Mouse (Mus musculus) Patski (cell line): Measurements from ENCODE around the gene Parp11. TPM values are rescaled to one million over a fixed set of nuclear protein-coding genes. Genes with fewer than 3 reads are reported as not detected.

Experiments
- ATAC-seq: fragments of 100-300 bp; one replicate; pipeline ENCODE4 v1.8.0; 2021
- CTCF ChIA-PET: fragments of 350-600 bp; sonication (Branson Sonifier 250); formaldehyde crosslinking; loops from one replicate; lab custom pipeline; 2022; ENCODE audit warnings: inconsistent platforms; lab: Charles Lee
- POLR2A ChIA-PET: fragments of 350-600 bp; sonication (Branson Sonifier 250); formaldehyde crosslinking; loops from one replicate; lab custom pipeline; 2022; ENCODE audit warnings: antibody characterized with exemption, inconsistent platforms; lab: Charles Lee
- DNase-seq: peaks from one replicate; pipeline ENCODE4 v3.0.0-alpha.2; 2011; ENCODE audit warnings: low read depth, low spot score
- H3K27me3 ChIP-seq: fragments of 371-371 bp; one replicate; pipeline ENCODE4 v1.5.1; 2021
- CTCF ChIP-seq: fragments of 100-300 bp; IDR thresholded peaks from one replicate; pipeline ENCODE4 v1.5.1; 2021
- in situ Hi-C: fragments of 300-500 bp; cut with MboI; formaldehyde crosslinking; loops from 3 replicates; pipeline ENCODE4 v1.11.1; 2018; ENCODE audit warnings: low pct_unique_long_range_greater_than_20kb, mixed read lengths
- polyA plus RNA-seq: library from polyadenylated mRNA; unstranded; gene quantifications from one replicate; pipeline ENCODE4 v1.2.3, GENCODE M21; 2021

Parp11 gene
- polyA plus RNA-seq, 1 experiment from 2014 or later = 17.2 TPM

DNA sequence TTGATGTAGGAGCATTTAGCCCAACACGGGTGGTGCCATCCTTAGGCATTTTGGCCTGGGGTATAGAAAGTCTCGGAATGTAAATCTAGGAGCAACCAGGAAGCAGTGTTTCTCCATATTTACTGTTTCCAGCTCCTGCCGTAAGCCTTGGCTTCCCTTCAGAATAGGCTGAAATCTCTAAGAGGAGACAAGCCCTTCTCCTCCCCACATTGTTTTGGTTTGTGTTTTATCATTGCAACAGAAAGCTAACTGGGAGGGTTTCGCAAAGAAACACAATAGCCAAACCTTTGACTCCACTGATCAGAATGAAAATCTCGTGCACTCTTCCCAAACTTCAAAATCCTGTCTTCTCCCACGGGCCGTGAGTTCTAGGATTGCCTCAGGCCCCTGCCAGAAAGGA is 15.9 kb upstream of the Parp11 start:
- CTCF ChIA-PET = no interaction called here

DNA sequence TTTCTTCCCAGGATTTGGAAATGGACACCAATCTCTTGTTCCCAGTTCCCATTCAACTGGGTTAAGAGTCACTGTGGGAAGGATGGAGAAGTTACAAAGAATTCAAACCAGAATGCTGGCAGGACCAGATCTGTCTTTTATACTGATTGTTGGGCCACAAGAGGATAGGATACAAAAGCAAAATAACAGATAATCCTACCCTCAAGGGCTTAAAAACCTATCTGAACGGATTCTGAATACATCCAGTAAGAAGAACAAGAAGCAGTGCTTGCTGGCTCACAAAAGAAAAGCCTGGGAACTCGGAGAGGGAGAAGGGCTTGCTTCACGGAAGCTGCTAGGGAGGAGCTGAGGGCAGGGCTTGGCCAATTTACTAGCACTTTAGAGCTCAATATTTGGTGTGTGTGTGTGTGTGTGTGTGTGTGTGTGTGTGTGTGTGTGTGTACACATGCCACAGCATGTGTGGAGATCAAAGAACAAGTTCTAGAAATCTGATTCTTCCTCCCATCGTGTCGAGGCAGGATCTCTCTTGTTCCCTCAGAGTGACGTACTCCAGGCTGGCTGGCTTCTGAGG is 15.4 kb upstream of the Parp11 start:
- in situ Hi-C loops = no loop called here

More for the DNA sequence above, 15.9 kb upstream of the Parp11 start:
- no peak for ATAC-seq
- POLR2A ChIA-PET = no interaction called here
- in situ Hi-C loops = no loop called here
- H3K27me3 ChIP-seq = no peaks in the 10 kb centered on the region
- TF ChIP-seq CTCF = no peak
- no peak for DNase-seq

DNA sequence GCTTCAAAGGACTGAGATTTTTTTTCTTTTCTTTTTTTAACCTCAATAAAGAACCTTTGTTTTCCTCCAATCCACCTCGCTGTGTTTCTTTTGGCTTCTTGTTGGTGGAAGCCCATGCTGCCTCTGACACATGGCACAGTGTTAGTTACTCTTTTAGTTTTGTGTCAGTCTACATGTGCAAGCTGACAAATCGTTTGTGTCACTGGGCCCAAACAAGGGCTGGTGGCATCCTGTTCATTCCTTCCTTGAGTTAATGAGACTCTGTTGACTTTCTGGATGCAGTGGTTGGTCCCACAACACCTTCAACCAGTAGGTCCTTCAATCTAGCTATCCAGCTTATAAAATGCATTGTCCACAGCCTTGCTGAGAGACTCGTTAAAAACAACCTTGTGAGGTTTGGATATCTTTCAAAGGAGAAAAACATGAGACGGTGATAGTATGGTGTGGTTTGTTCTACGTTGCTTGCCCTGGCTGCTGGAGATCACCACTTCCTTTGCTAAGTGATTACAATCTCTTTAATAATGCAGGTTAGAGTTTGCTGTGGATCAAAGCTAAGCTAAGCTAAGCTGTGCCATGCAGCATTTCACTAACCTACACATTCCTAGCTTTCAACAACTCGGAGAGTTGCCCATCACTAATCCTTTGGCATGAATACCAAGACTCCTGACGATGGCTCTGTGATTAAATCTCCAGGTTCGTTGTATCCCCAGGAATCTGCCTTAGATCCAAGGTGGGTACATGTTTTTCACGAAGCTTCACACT is 12.6 kb upstream of the Parp11 start:
- DNase-seq = no peak
- CTCF ChIA-PET = interaction anchor here (0.7 to 2.4 kb wide), 2 partner anchors 12 to 96 kb away, joined by 3 to 8 read pairs; partner anchors contain the start of gene Parp11
- TF ChIP-seq CTCF = no peak
- in situ Hi-C loops = no loop called here
- no peaks in the 10 kb centered on the region for H3K27me3 ChIP-seq
- POLR2A ChIA-PET = no interaction called here
- ATAC-seq = no peak

More for the DNA sequence above, 15.4 kb upstream of the Parp11 start:
- CTCF ChIA-PET = no interaction called here
- no peaks in the 10 kb centered on the region for H3K27me3 ChIP-seq
- POLR2A ChIA-PET = no interaction called here
- DNase-seq = no peak
- no peak for ATAC-seq
- TF ChIP-seq CTCF = no peak

DNA sequence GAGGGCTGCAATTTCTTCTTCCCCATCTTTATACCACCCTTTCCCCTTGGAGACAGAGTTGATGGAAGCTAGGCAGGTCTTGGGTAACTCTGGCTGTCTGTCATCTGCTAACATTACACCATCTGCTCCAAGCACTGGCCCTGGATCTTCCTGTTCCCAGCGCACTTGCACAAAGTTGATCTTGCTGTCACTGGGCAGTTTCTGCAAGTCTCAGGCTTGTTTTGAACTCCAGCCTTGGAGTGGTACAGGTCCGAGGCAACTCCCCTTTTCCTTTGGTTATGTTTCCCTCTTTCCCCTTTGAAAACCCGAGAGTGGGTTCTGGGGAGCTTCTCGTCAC is 12.0 kb upstream of the Parp11 start:
- in situ Hi-C loops = no loop called here
- DNase-seq (no peak), ATAC-seq (no peak)
- TF ChIP-seq CTCF = no peak
- CTCF ChIA-PET = interaction anchor here (0.7 to 2.4 kb wide), 2 partner anchors 11 to 96 kb away, joined by 3 to 8 read pairs; partner anchors contain the start of gene Parp11
- no peaks in the 10 kb centered on the region for H3K27me3 ChIP-seq
- POLR2A ChIA-PET = no interaction called here

DNA sequence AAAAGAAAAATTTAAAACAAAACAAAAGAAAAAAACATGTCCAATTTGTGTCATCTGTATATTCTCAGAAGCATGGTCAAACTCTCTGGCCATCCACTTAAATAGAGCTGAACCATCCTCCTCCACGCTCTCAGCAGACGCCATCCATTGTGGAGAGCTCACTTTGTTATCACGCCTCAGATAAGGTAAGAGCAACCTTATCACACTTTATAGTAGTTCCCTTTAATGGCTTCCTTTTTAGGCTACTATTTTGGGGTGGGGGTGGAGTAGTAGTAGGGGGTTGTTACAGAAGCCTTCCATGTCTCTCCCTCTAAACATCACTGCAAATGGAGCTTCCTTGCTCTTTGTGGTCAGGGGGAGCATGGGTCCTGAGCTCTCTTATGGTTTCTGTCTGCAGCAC is 7.6 kb upstream of the Parp11 start:
- ATAC-seq (no peak), DNase-seq (no peak)
- CTCF ChIA-PET = interaction anchor here (0.7 to 1.4 kb wide), 4 partner anchors 12 to 79 kb away, joined by 3 to 4 read pairs (median 3); no protein-coding TSS in a partner anchor
- no peaks in the 10 kb centered on the region for H3K27me3 ChIP-seq
- no peak for TF ChIP-seq CTCF
- POLR2A ChIA-PET = no interaction called here
- in situ Hi-C loops = no loop called here

DNA sequence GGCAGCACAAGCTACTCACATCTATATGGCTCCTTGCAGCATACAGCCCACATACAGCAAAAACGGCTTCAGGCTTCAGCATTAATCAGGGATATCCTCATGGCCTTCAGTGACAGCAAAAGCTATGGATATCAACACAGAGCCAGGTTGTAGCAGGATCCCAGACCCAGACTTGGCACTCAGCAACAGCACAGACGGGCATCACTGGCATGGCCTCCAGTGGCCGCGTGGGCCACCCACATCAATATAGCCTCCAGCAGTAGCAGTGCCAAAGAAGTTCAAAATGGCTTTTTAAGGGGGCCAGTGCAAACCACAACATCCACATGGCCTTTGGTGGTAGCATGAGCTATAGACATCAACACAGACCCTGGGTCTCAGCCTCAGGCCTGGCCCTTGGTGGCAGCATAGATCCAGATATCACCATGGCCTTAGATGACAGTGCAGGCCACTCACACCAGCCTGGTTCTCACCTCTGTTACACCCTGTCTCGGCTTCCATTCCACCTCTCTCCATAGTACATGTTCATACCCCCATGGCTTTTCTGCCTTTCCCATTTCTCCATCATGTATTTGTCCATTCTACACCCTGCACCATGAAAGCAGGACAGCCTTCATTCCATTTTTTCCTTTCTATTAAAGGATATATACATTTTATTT is 7.0 kb upstream of the Parp11 start:
- no peak for TF ChIP-seq CTCF
- in situ Hi-C loops = no loop called here
- ATAC-seq (no peak), DNase-seq (no peak)
- ChIA-PET POLR2A (interaction anchor here (0.8 kb wide), 1 partner anchor 204 kb away, joined by 3 read pairs; no protein-coding TSS in a partner anchor), CTCF (interaction anchor here (0.7 kb wide), 2 partner anchors 12 to 80 kb away, joined by 3 read pairs; no protein-coding TSS in a partner anchor)
- H3K27me3 ChIP-seq = no peaks in the 10 kb centered on the region

DNA sequence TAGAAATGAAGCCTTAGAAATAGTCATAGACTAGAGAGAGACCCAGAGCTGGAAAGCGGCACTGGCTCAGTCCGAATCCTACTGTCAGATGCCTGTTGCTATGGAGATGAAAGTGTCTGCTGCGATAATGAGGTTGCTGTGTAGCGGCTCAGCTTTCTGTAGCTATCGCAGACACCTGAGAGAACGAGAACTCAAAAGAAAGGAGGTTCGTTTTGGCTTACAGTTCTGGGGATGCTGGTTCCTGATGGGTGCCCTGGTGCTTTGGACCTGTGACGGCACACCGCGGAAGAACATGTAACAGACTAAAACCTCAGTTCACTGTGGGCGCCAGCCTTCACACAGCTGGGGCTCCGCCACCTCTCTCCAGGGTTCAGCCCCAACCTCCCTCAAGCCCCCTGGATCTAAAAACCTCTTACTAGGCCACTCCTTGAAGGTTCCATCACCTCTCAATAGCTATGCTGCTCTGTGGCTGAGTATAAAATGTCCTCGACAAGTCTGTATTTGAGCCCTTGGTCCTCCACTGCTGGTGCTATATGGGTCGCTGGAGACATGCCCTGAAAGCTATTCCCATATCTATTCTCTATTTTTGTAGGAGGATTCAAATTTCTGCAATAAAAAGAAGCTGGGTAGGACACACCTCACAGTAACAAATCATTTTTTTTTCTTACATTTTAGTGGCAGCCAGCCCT is 6.1 kb upstream of the Parp11 start:
- in situ Hi-C loops = no loop called here
- ChIA-PET CTCF (no interaction called here), POLR2A (no interaction called here)
- no peak for TF ChIP-seq CTCF
- no peak for ATAC-seq
- no peak for DNase-seq
- H3K27me3 ChIP-seq = no peaks in the 10 kb centered on the region

DNA sequence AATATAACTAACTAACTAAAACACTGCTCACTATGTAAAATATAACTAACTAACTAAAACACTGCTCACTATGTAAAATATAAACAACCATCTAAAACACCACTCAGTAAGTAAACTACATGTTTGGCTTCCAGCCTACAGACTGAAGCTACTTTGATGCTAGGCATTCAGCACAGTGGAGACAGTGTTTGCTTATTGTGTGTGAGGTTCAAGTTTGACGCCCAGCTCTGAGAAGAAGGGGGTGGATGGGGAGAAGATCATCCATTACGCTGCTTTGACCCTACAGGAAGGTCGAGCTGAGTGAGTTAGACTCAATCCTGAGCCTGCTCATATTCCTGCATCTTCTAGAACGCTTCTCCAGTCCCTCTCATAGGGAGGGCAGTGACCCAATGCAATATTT is 4.1 kb upstream of the Parp11 start:
- ATAC-seq (no peak), DNase-seq (no peak)
- TF ChIP-seq CTCF = no peak
- H3K27me3 ChIP-seq = no peaks in the 10 kb centered on the region
- ChIA-PET CTCF (no interaction called here), POLR2A (no interaction called here)
- in situ Hi-C loops = no loop called here

DNA sequence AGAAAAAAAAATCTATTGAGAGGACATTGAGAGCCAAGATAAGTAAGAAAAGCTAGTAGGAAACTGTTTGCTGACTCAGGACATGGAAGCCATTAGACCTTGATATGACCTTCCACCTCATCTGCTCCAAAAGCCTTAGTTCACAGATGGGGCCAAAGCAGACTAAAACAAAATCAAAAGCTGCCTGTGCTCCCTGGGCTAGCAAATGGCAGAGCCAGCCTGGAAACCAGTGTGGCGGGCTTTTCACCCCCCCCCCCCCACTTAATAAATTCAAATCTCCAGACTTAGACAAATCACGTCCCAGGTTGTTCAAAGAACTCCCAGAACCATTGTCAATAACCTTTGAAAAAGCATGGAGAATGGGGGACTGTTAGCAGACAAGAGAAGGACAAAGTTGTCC is 2.7 kb upstream of the Parp11 start:
- H3K27me3 ChIP-seq = no peaks in the 10 kb centered on the region
- in situ Hi-C loops = no loop called here
- TF ChIP-seq CTCF = no peak
- ATAC-seq = no peak
- no peak for DNase-seq
- ChIA-PET POLR2A (no interaction called here), CTCF (interaction anchor here (3.6 kb wide), 1 partner anchor 301 kb away, joined by 13 read pairs; no protein-coding TSS in a partner anchor)

DNA sequence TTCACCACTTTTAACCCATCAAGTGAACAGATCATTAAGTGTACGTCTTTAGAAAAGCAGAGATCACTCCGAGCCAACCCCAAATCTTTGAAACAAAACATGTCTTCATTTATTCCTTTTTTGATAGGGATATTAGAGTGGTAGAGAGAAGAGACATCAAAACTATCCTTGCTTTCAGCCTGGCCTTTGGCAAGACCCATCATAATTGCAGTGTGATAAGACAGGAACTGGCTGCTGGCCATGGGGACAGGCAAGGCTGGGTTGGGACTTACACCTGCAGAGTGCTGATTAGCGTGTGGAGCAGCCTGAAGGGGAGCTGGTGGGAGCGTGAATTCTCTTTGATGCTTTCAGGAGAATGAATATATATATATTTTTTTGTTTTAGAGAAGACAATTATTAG is 2.2 kb upstream of the Parp11 start:
- ATAC-seq (no peak), DNase-seq (no peak)
- CTCF ChIA-PET = interaction anchor here (3.6 kb wide), 1 partner anchor 302 kb away, joined by 13 read pairs; no protein-coding TSS in a partner anchor
- H3K27me3 ChIP-seq = no peaks in the 10 kb centered on the region
- TF ChIP-seq CTCF = no peak
- POLR2A ChIA-PET = no interaction called here
- in situ Hi-C loops = no loop called here
